Mouse (Mus musculus) B cell, adult 2 months (primary cell): ENCODE results near the gene Hdgfl2.
A peak's percentile ranks its signal among the peaks of the same experiment; 100 is the strongest.

Source experiments
- DNase-seq, 2 experiments: peaks; one replicate each; pipeline ENCODE4 v3.0.0; 2022

Gene Hdgfl2

GRCm38 (mm10) chr17:56107736-56108135, 28.3 kb downstream of the Hdgfl2 start:
- no peak for DNase-seq

GRCm38 (mm10) chr17:56108334-56109044, 29.1 kb downstream of the Hdgfl2 start:
- DNase-seq = no peak

- DNase-seq = no peak
Measured at GRCm38 (mm10) chr17:56109219-56110051, 30.0 kb downstream of the Hdgfl2 start, which contains the start of gene Plin4. Plin4 (minus strand) TSS chr17:56109803.

DNA sequence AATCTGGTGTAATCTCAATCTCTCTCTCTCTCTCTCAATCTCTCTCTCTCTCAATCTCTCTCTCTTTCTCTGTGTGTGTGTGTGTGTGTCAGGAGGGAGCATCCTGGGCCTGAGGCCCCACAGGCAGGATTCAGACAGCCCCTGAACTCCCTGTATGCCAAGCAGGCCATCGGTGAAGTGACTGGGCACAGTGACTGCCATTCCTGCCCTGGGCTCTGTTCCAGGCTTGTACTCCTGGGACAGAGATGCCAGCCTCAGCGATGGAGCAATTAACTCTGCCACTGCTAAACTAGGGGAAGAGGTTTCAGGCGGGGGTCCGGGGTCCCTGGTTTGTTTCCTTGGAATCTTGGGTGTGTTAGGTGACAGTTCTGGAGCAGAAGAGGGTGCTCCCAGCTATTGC, 31.1 kb downstream of the Hdgfl2 start:
- no peak for DNase-seq

DNA sequence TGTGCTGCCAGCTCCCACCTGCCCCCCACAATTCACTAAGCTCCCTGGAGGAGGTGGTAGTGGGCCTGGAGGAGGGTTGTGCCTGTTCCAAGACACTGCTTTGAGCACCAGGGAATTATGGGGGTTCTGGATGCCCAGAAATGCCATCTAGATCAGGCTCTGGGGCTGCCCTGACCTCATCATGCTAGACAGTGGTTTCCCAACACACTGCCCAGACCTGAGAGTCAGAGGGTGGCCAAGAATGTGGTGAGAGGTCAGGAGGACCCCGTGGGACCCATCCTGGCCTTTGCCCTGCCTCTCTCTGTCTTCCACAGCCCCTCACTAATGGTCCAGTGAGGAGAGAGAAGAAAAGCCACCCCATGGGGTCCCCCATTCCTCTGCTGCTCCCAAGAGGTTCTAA, 31.6 kb downstream of the Hdgfl2 start:
- no peak for DNase-seq

DNA sequence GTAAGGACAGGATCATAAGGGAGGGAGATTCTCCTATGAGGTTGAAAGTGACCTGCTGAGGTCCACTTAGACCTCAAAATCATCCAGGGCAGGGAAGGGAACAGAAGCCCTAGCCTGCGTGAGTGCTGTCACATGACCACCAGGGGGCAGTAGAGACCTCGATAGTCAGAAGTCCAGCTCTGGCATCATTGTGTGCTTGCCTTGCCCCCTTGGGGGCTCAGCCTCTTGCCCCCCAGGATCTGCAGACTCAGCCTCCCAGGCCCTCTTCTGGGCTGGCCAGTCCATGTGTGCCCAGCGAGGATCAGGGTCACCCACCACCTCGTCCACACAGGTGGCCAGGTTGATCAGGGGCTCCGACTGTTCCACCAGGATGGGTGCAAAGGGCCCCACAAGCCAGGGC, 32.4 kb downstream of the Hdgfl2 start:
- DNase-seq = peak; percentile 79

DNA sequence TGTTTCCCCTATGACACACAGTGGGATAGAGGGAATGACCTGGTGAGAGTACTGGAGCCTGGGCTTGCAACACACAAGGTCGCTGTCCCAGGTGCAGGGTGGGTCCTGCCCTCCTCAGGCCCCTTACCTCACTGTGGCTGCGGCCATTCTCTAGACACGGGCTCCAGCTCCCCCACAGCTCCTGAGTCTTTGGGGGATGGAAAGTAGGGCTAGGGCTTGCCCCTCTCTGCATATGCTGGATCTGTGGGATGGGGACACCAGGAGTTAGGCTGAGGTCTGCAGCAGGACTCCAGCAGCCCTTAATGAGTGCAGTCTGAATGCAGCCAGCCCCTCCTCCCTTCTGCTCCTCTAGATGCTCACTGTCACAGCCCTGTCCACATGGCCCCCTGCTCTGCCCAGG, 33.3 kb downstream of the Hdgfl2 start:
- DNase-seq = no peak

GRCm38 (mm10) chr17:56116193-56116592, 36.8 kb downstream of the Hdgfl2 start:
- no peak for DNase-seq

DNA sequence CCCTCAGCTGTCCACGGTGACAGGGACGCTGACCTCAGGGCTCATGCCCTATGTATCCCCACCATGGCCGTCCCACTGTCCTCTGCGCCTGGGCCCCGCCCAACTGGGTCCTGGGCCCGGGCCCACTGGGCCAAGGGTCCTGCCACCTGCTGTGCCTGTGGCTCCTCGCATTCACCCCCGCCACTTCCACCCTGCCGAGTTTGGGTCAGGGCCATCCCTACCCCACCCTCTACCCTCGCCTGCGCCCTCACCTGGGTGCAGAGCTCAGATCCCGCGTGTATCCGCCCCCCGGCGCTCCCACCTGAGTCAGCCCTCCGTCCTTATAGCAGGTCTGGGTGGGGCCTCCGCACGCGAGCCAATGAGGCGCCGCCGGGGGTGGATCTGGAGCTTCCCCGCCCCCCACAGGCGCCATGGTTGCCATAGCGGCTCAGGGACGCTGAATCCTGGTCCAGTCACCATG, 37.8 kb downstream of the Hdgfl2 start, which contains the start of gene Plin5:
Gene Plin5 (minus strand): TSS at position 346 of the 460 bp plus-strand sequence.
- DNase-seq = no peak

DNA sequence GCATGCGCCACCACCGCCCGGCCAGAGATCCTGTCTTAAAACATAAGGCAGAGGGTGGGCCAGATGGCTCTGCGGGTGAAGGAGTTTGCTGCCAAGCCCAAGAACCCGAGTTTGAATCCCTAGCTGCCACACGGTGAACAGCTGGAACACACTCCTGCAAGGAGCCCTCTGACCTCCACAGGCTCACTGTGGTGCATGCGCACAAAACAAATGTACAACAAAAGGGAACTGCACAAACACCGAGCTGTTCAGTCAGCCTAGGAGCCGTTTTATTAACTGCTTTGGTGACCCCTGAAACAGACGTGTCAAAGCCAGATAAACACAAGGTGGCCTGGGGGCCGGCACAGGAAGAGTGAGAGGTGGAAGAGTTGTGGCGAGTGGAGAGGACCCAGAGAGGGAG, 40.0 kb downstream of the Hdgfl2 start:
- DNase-seq = no peak

DNA sequence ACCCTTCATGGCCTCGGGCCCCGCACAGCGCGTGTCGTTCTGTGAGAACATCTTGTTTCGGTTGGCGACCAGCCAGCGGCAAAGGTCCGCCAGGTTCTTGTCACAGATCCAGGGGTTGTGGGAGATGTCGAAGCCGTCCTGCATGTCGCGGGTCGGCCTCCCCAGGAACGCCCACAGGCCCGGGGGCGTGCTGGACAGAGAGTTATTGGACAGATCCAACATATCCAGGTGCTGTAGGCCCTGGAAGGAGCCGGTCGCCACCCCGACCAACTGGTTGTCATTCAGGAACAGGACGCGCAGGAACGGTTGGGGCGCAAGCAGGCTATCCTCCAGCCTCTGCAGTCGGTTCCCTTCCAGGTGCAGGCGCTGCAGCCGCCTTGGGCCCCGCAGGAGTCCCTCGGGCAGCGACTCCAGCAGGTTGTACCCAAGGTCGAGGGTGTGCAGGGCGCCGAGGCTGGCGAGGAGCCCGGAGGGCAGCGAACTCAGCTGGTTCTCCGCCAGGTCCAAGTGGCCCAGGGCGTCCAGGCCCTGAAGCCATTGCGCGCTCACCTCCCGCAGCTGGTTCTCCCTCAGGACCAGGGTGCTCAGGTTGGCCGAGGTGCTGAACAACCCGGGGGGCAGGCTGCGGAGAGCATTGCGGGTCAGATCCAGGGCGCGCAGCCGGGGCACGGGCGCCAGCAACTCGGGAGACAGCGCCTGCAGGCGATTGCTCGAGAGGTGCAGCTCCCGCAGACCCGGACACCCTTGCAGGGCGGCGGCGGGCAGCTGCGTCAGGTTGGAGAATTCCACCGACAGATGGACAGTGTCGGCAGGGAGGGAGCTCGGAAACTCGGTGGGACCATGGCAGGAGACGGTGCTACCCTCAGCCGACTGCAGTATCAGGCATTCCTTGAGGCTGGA, 40.8 kb downstream of the Hdgfl2 start:
- DNase-seq = no peak

DNA sequence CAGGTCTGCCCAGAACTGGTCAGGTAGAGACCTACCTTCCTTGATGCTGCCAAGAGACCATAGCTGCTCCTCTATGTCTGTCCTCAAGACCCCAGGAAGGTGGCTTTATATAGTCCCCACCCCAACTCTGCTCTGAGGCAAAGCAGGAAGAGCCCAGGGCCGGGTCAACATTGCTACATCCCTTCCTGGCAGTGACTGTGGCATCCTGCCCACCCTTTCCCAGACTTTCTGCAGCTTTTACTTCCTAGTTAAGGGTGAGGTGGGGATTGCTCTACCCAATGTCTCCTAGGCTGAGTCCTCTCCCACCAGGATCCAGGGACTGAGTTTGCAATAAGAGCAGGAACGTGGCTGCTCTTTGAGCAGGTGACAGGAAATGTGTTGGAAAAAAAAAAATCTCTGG, 42.4 kb downstream of the Hdgfl2 start, which contains the start of gene Lrg1:
Gene Lrg1 (minus strand): TSS at position 176 of the 400 bp plus-strand sequence.
- DNase-seq = no peak

- no peak for DNase-seq
Measured at GRCm38 (mm10) chr17:56123161-56123560, 43.7 kb downstream of the Hdgfl2 start.

GRCm38 (mm10) chr17:56123681-56124340, 44.4 kb downstream of the Hdgfl2 start:
- DNase-seq = no peak

DNA sequence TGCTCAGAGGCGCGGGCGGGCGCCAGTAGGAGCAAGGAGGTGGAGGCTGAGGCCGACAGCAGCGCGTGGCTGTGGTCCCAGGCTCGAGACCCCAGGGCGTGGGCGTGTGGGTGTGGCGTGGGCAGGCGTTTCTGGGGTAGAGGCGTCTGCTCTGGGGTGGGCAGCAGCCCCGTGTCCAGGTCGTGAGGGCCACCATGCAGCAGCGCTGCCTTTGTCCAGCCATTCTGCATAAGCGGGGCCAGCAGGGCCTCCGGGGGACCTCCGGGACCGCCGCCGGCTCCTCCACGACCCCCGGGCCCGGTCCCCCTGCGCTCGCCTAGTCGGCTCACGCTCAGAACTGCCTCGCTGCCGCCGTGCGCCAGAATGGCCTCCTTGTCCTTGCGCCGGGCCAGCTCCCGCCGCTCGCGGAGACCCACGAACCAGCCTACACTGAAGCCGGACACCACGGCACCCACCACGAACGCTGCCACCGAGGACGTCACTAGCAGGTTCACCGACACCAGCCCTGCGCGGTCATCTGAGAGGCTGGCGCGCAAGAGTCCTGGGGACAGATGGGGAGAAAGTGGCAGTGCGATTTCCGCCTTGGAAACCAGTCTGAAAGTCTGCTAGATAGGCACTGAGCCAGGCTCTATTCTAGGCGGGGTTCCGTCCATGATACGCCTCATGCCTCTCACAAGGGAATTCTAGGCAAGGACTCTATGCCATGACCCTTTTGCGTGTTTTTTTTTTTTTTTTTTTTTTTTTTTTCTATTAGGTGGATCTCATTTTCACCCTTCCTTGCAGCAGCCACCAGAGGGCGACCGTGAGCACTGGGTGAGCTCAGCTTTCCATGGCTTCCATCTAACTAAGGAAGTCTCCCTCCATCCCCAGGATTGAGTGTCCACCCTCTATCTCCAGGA, 45.2 kb downstream of the Hdgfl2 start:
- DNase-seq = peak; percentile 73 to 74

DNA sequence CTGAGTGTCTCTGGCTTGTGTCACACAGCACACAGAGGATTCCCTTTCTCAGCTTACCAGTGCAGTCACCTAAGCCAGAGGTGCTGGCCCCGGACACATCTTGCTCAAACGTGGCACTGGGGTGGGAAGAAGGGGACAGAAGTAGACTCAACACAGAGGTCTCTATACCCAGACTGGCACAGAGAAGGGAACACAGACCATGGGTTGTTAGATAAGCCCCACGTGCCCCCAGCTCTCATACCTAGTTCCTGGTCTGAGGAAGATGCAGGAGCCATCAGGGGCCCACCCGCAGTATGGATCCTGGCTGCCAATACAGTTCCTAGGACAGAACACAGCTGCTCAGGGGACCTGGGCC, 45.8 kb downstream of the Hdgfl2 start:
- no peak for DNase-seq

DNA sequence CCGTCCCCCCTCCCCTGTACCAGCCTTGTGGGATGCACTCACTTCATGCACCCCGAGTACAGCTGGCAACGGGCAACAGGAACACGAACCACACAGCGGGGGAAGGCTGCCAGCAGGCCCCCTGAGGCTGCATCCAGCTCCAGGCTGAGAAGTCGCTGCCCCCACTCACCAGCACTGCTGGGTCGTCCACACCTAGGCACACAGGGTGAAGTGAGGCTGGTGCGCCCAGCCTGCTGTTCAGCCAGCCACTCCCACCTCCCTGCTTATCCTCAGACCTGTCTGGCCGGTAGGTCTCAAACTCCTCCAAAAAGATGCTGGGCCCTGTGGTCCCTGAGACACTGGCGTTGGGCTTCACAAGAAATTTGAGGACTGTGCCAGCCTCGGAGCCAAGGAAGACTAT, 46.7 kb downstream of the Hdgfl2 start:
- no peak for DNase-seq

DNA sequence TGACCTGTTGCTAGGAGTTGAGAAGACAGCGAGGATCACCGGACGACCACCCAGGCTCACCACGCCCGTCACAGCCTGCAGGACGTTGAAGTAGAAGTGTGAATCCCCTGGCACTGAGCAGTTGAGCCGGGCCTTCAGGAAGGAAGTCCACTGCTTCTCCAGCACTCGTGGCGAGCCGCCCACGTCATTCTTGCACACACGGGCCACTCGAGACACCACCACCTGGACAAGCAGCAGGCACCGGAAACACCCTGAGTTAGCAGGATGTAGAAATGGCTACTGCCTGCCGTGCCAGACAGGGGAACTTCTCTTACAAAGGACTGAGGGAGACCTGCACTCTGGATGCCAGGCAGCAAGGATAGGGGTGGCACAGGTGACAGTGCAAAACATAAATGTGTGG, 48.8 kb downstream of the Hdgfl2 start:
- no peak for DNase-seq

DNA sequence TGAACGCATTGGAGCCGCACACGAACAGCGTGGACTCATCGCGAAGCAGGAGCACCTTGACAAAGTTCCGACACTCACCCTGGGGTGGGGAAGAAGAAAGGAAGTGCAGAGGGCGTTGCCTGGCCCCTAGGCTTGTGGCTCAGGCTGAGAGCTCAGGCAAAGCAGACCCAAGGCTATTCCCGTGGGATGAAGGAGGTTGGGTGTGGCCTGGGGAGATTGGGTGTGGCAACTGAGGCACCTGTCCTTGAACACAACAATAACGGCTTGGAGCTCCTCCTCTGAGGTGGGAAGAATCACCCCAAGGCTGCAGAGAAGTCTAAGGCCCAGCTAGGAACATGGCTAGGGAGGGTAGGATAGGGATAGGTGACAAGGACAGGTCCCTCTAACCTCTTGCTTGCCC, 51.7 kb downstream of the Hdgfl2 start:
- DNase-seq = no peak

DNA sequence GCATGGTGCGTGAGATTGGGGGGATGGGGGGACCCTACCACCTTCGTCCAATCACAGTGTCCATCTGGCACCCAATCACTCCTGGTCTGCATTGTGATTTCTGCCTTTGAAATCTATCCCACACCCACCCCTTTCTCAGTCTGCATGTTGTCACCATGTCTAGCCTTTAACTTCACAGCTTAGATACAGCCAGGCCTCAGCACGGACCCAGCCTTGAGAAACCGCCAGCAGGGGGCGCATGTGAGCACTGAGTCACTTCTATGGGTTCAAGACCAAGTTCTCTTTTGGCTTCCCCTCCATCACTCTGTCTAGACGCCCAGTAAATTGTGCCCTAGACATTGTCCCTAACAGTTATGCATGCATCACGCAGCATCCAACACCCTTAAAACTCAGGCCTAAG, 52.4 kb downstream of the Hdgfl2 start:
- DNase-seq = peak; percentile 89

DNA sequence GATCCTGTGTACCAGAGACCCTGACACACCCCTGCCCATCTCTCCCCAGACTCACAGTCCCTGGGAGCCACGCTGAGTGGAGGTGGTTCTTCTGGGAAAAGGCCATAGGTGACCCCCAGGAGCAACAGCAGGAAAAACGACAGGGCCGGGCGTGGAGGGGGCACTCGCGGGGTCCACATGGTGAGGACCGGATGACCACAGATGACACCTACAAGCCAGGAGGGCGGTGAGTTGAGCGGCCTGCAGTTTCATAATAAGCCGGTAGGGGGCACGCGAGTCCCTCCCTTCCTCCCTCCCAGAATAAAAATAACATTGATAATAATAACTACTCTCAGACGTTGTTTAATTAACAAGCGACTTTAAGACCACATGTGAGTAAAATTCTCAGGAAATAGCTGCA, 53.2 kb downstream of the Hdgfl2 start:
- peak; percentile 85 to 89 for DNase-seq
